Mouse (Mus musculus): ENCODE measurements around the gene Tbxa2r.

DNA sequence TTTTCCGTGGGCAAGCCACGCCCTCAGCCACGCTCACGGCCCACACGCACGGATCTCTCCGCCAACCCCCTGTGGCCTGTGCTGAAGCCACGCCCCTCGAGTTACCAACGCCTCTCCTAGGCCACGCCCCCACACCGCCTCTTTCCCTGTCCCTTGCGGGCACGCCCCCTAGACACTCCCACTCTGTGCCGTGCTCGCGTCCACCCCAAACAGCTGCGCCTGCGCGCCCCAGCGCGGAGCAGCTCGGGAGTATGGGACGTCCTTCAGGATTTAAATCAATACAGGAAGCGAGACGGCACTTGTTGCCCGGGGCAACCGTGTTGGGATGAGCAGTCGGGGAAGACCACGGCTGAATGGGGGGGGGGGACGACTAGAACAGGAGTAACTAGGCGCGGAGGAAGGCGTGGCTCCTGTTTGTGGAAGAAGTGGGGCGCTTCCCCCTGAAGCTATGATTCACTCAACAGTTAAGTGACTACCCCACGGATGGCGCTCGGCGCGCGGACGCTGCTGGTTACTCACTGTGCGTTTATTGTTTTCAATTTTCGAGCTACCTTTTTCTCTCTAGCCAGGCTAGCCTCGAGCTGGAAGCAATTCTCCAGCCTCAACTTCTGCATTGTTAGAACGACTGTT, 50.1 kb downstream of the Tbxa2r start:
- TF ChIP-seq POLR2A (IDR thresholded peaks at IDR 0.05; ENCODE audit: insufficient read length, low read depth) (peak; percentile 58), USF1 (IDR thresholded peaks at IDR 0.05; ENCODE audit: low read depth) (no peak)
